Mouse (Mus musculus): ENCODE data around the gene Sbk3.
A peak's percentile ranks its signal among the peaks of the same experiment; 100 is the strongest.

Gene Sbk3

DNA sequence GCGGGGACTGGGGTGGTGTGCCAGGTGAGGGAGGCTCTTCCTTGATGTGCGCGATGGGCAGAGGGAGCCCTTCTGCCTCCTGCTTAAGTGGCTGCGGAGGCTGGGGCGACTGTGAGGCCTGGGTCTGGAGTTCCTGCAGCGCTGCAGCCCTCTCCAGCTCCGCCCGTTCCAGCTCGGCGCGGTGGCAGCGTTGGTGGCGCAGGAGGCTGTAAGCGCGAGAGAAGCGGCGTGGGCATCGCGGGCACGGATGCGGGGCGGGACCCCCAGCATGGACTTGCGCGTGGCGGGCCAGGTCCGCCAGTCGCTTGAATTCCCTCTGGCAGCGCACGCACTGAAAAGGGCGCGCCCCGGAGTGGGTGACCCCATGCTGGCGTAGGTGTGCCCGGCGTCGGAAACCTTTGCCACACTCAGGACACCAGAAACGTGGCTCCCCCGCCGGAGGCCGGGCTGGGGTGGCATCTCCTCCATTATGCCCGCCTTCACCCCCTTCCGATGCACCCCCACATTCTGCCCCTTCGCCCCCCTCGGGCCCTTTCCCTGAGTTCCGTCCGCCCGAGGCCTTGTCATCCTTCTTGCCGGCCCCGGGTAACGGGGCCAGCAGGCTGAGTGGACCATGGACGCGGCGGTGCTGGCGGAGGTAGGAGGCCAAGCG lies 22.5 kb upstream of the Sbk3 start:
- DNase-seq (ENCODE audit: low read depth, low spot score): no peak

GRCm38 (mm10) chr7:4988250-4988649 lies 17.3 kb upstream of the Sbk3 start:
- no peak for DNase-seq (ENCODE audit: low read depth, low spot score)

GRCm38 (mm10) chr7:4976832-4977231 lies 5.9 kb upstream of the Sbk3 start:
- DNase-seq (ENCODE audit: low read depth, low spot score): no peak

DNA sequence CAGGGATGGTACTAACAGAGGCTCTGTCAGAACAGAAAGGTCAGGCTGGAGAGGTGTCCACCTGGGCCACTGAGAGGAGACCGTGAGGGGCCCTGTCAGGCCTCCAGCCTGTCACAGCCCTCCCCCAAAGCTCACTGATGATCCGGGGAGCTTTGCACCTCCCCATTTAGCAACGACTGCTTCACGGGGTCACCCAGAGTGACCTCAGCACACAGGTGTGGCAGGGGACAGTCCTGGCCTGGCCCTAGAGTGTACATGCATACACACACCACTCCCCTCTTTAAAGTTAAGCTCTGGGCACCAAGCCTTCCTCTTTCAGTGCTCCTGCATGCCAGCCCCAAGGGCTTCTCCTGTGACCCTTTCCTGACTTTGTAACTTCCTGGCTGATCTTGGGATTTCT lies 4.5 kb upstream of the Sbk3 start:
- peak; percentile 57 for DNase-seq (ENCODE audit: low read depth, low spot score)

GRCm38 (mm10) chr7:4972321-4973047 lies 1.5 kb upstream of the Sbk3 start:
- DNase-seq (ENCODE audit: low read depth, low spot score): peak; percentile 90

- no peak for DNase-seq (ENCODE audit: low read depth, low spot score)
These were observed 742 bp upstream of the Sbk3 start for GRCm38 (mm10) chr7:4971710-4972109.

DNA sequence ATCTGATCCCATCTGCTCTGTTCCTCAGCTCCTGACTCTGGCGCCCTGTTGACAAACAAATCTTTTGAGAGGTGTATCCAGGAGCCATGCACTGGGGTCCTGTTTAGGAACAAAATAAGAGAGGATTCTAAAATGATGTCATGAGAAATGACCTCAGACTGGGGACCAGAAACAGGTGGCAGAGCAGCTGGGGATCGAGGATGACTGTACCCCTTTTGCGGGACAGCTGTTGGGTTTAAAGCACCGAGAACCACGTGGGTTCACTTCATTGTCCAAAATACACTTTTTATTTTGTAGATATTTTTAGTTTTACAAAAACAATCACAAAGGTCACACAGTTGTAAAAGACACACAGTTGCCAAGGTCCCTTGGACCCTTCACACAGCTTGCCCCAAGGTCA lies 6.0 kb downstream of the Sbk3 start:
- DNase-seq (ENCODE audit: low read depth, low spot score): no peak

DNA sequence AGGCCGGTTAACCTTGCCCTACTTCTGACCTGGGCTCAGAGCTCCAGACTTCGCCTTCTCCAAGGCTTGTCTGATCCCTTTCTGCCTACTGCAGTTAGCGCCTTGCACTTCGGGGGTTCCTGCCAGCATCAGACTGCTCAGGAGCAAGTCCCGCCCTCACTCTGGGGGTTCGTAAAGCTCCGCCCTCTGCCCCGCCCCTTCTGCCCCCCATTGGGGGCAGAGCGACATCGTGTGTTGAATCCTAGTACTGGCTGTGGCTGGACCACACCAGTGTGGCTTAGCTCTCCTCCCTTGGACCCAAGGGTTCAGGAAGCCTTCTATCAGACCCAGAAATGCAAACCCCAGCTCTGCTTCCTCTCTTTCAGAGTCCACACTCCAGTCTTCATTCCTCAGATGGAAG lies 6.7 kb downstream of the Sbk3 start, which contains the start of gene Sbk2:
TSS of gene Sbk2 (minus strand) at position 135 of the 400 bp plus-strand sequence.
- DNase-seq (ENCODE audit: low read depth, low spot score): peak; percentile 91

DNA sequence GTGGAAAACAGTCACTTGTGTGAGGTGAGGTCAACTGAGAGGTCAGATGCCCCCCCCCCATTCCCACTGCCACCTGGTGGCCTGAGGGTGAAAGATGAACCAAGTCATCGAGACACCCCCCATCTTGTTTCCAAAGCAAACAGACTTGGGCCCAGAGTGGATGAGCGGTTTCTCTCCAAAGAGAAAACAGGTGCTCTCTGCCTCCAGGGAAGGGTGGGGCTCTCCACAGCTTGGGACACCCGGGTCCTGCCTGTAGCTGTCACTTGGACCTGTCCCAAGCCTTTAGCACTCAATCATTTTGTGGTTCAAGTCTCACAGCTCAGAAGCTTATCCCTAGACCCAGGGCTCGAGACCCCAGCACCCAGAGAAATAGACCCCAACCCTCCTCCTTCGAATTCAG lies 7.4 kb downstream of the Sbk3 start:
- DNase-seq (ENCODE audit: low read depth, low spot score): no peak

DNA sequence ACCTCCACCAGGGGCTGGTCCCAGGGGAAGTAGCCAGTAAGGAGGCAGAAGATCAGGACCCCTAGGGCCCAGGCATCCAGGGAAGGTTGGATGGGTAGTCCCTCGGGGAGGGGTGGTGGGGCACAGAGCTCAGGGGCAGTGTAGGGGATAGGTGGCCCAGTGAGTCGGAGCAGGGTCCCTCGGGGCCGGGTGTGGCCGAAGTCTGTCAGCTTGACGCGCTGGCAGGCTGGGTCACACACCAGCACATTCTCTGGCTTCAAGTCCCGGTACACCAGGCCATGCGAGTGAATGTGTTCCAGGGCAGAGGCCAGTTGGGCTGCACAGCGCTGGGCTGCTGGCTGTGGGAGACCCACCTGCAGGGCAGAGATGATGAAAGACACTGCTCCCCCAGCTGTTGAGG lies 13.6 kb downstream of the Sbk3 start:
- DNase-seq (ENCODE audit: low read depth, low spot score): no peak

- DNase-seq (ENCODE audit: low read depth, low spot score): no peak
These were observed 17.0 kb downstream of the Sbk3 start for GRCm38 (mm10) chr7:4953815-4954445.

GRCm38 (mm10) chr7:4950561-4951342 lies 20.2 kb downstream of the Sbk3 start:
- DNase-seq (ENCODE audit: low read depth, low spot score): no peak

- no peak for DNase-seq (ENCODE audit: low read depth, low spot score)
These were observed 22.6 kb downstream of the Sbk3 start for GRCm38 (mm10) chr7:4948386-4948785.

GRCm38 (mm10) chr7:4947855-4948254 lies 23.1 kb downstream of the Sbk3 start:
- peak; percentile 83 for DNase-seq (ENCODE audit: low read depth, low spot score)

DNA sequence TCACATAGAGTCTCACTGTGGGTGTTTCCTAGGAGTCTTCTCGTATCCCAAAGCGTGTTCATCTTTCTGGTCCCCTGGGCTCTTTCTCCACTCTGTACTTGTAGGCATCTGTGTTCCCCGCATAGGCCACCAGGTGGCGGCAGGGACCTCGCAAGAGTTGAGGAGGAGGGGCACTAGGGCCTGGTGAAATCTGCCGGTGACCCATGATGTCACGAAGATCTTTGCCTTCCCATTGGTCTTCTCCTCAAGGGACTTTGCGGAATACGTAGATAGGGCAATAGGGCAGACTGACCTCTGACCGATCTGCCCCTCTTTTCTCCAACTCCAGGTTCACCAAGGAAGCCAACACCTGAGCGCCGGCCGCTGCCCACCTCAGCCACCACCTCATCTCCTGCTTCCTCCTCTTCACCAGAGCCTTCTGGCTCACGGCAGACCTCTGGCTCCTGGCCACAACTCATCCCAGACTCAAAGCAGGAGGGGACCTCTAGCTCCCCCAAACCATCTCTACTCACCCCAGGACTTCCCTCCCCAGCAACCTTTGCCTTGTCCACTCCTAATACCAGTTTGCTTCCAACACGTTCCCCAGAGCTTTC lies 27.6 kb downstream of the Sbk3 start:
- peak; percentile 96 for DNase-seq (ENCODE audit: low read depth, low spot score)

DNA sequence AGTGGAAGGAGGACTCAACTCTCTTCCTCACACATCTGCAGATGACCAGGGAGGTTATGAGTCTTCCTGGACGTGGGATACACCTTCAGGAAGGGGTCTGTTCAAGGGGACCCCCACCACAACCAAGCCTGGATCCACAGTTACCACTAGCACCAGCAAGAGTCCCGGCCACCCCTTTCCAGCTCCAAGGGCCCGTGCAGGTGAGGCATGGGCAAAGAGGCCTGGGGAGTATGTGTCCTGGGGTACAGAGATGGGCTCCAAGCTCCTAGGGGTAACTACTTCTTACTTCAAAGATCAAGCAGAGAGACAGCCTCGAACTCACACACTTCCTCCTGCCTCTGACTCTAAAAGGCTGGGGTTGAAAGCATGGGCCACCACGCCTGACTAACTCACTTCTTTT lies 28.3 kb downstream of the Sbk3 start:
- DNase-seq (ENCODE audit: low read depth, low spot score): no peak

GRCm38 (mm10) chr7:4940068-4940479 lies 30.9 kb downstream of the Sbk3 start:
- peak; percentile 63 for DNase-seq (ENCODE audit: low read depth, low spot score)

- no peak for DNase-seq (ENCODE audit: low read depth, low spot score)
These were observed 32.5 kb downstream of the Sbk3 start for GRCm38 (mm10) chr7:4938456-4938855.

- no peak for DNase-seq (ENCODE audit: low read depth, low spot score)
These were observed 33.6 kb downstream of the Sbk3 start for GRCm38 (mm10) chr7:4937392-4937791.

GRCm38 (mm10) chr7:4936832-4937231 lies 34.1 kb downstream of the Sbk3 start:
- no peak for DNase-seq (ENCODE audit: low read depth, low spot score)

DNA sequence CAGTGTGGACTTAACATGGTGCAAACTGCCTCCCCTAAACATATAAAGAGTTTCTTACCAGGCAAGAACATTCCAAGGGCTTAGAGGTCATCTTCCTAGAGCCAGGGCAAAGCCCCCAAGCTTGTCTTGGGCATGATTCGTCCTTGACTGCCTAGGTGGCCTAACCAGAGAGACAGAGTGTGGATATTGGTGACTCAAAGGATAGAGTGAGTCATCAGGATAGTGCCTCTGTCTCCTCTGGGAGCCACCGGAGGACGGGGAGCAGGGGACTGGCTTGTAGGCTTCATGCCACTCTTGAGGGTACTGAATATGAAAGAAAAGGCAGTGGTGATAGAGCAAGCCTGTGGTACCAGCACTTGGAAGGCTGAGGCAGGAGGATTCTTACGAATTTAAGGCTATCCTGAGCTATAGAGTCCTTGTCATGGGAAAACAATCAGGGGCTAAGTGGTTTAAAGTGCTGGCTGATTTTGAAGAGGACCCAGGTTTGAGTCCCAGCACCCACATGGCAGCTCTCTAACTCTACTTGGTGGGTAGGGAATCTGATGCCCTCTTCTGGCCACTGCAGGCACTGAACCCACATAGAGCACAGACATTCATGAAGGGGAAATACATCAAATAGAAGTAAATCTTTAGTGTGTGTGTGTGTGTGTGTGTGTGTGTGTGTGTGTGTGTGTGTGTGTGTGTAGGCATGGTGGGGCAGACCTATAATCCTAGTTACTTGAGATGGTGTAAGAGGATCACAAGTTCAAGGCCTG lies 36.6 kb downstream of the Sbk3 start:
- no peak for DNase-seq (ENCODE audit: low read depth, low spot score)

Data from skeletal muscle tissue, adult 2 months (tissue).